Mouse (Mus musculus): ENCODE results near the gene Cebpz.
A peak's percentile ranks its signal among the peaks of the same experiment; 100 is the strongest.

Gene Cebpz

DNA sequence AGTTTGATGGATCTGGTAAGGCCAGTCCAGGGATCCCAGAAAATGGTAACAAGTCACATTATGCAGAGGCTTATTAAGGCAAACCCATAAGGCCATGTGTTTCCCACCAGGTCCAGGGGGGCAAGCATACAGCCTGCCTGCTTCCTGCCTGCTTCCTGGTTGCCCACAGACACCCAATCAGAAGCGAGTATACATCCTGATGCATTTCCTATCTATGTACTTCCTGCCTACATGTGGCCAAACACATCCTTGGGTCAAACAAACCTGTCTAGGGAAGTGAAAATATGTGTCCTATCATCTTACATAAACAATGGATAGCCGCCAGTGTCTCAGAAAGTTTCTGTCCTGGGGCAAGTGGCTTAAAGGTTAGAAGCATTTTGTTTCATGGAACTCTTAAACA is 33.7 kb downstream of the Cebpz start:
- DNase-seq (ENCODE audit: low spot score in 2 of 2): no peak

GRCm38 (mm10) chr17:78895394-78895793 is 41.5 kb downstream of the Cebpz start:
- DNase-seq (ENCODE audit: low spot score in 2 of 2): peak in 1 of 2 experiments; percentile 38

GRCm38 (mm10) chr17:78894991-78895390 is 41.9 kb downstream of the Cebpz start:
- DNase-seq (ENCODE audit: low spot score in 2 of 2): no peak

GRCm38 (mm10) chr17:78891020-78891419 is 45.8 kb downstream of the Cebpz start:
- DNase-seq (ENCODE audit: low spot score in 2 of 2): no peak

- no peak for DNase-seq (ENCODE audit: low spot score in 2 of 2)
These were observed 47.7 kb downstream of the Cebpz start for GRCm38 (mm10) chr17:78889184-78889583.

- DNase-seq (ENCODE audit: low spot score in 2 of 2): no peak
These were observed 48.3 kb downstream of the Cebpz start for GRCm38 (mm10) chr17:78888554-78888953.

GRCm38 (mm10) chr17:78885286-78886065 is 51.4 kb downstream of the Cebpz start:
- DNase-seq (ENCODE audit: low spot score in 2 of 2): no peak

DNA sequence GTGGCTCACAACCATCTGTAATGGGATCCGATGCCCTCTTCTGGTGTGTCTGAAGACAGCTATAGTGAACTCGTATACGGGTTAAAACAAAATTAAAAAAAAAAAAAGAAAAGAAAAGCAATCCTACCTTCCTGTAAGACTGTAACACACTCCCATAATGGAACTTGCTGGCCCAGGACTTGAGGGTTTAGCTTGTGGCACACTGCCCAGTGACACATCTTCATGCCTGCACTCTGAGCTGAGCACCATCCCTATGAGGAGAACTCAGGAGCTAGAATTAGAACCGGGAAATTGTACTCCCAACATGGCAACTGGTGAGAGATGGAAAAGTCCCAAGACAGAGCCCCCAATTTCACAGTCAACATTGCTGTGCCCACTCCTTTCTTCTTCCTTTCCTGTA is 53.6 kb downstream of the Cebpz start:
- no peak for DNase-seq (ENCODE audit: low spot score in 2 of 2)

DNA sequence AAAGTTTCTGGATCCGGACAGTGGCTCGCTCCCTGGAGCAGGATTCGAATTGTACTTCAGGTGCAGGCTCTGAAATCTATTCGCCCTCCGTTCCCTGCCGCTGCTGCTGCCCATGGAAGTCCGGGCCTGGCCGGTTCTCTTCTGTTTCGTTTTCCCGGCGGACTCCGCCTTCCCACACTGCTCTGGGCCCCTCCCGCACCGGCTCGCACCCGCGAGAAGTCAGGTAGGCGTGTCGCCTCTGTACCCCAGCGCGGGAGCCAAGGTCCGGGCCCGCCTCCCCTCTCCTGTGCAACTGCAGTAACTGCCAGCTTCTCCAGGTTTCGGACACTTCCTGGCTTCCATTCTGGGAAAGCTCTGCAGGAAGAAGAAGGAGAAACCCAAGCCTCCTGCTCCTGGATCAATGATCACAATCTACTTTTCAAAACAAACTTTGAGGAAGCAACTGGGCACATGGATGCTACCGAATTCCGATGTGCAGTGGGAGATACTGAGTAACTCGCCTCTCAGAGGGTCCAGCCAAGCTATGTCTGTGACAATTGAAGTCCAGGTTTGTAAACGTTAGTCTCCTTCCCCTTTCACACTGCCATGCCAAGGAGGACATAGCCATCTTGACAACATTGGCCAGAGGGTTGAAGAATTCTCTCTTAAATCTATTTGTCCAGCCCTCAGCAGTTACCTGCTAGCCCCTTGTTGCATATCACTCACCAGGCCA is 54.3 kb downstream of the Cebpz start, which contains the start of gene Eif2ak2:
Gene Eif2ak2 (minus strand): TSS at position 173 of the 712 bp plus-strand sequence.
- DNase-seq (ENCODE audit: low spot score in 2 of 2): peak; percentile 30 to 48

- DNase-seq (ENCODE audit: low spot score in 2 of 2): no peak
These were observed 55.0 kb downstream of the Cebpz start for GRCm38 (mm10) chr17:78881878-78882304.

DNA sequence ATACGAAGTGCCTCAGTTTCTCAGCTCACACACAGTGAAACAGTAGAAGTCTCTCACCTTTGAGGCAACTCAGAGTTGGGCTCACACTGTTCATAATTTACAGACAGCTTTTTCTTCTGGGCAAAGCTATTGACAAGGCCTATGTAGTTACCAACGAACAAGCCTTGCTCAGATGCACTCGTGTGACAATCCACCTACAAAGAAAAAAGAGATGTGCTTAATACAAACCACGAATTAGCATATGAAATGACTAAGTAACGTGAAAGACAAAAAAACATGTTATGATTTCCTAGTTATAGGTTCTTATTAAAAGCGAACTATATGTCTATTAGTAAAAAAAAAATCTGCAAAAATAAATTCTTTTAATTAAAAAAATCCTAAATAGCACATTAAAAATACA is 63.0 kb downstream of the Cebpz start:
- DNase-seq (ENCODE audit: low spot score in 2 of 2): no peak
